Mouse (Mus musculus) embryonic fibroblast, embryonic 13.5 days (primary cell): ENCODE data around the gene Aldh3b1.

Source experiments
- CTCF ChIP-seq: IDR thresholded peaks from 2 replicates; pipeline ENCODE4 v1.5.1; 2011; ENCODE audit warnings: mild to moderate bottlenecking, control low read depth, low read length, moderate library complexity, borderline replicate concordance; ENCODE audit not compliant: insufficient read depth
- POLR2A ChIP-seq: IDR thresholded peaks from 2 replicates; pipeline ENCODE4 v1.6.1; 2011; ENCODE audit warnings: low read depth, mild to moderate bottlenecking, control low read depth, low read length, moderate library complexity

DNA sequence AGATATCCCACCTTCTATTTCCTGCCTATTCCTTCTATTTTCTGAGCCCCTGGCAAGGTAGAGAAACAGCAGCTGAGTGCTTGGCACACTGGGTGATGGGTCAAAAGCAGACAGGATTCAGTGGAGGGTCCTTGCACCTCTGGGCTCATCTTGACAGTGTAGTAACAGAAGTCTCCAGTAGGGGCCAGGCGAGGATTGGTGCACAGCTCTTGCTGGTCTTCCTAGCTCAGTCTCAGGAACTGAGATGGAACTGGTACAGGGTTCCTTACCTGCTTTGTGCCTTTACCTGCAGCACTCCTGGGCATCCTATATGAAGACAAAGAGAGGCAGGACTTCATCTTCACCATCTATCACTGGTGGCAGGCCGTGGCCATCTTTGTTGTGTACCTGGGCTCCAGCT is 17.1 kb upstream of the Aldh3b1 start:
- TF ChIP-seq CTCF (peak; percentile 78; the same call in 1 of the 2 replicates), POLR2A (no peak)
